Mouse (Mus musculus) right cerebral cortex, postnatal 10 days (tissue): ENCODE results near the gene Sema3f.

Experiments
- DNase-seq, 2 experiments: peaks; one replicate each; pipeline ENCODE4 v3.0.0; 2021; ENCODE audit warnings: low spot score in 2 of 2

Sema3f gene

DNA sequence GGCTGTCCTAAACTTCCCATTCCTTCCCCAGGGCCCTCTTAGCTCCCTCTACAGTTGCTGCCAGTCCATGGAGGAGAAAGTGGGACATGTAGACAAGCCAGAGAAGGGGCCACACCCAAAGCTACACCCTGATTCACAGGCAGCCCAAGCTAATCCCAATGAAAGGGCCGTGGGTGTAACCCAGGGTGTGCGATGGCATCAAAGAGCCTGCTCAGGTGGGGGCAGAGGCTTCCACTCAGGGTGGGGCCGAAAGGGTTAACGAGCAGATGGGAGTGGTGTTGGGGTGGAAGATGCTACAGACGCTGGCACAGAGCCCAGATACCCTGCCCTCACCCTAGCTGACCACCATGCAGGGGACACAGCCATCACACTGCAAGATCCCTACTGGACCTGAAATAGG lies 17.5 kb downstream of the Sema3f start:
- no peak for DNase-seq

DNA sequence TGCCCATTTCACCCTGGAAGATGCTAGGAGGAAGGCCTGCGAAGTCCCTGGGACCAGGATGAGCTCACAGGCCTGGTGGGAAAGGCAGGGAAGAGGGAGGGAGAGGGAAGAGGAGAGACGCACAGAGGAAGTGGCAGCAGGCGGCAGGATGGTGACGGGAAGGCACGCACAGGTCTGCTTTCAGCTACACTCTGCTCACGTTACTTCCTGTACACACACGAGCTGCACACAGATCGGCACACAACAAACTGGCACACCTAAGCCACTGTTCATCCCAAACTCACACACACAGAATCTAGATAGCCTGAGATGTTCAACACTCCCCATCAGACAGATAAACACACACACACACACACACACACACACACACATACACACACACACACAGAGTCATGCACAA lies 19.9 kb downstream of the Sema3f start:
- DNase-seq, result no peak

DNA sequence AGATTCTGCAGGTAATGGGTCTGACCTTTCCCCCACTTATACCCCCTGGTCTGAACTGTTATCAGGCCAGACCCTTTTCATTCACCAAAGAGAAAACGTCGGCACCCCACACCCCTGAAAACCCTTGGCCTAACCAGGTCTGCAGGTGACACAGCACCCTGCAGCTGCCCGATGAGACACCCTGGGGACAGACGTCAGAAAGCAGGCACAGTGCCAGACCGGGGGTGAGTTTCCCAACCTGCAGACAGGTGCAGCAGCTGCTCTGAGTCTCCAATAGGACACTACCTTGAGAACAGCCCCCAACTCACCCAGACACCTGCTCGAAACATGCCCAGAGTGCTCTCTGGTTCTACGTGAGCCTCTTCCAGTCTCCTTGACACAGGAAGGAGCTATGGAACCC lies 21.3 kb downstream of the Sema3f start:
- DNase-seq, result no peak

DNA sequence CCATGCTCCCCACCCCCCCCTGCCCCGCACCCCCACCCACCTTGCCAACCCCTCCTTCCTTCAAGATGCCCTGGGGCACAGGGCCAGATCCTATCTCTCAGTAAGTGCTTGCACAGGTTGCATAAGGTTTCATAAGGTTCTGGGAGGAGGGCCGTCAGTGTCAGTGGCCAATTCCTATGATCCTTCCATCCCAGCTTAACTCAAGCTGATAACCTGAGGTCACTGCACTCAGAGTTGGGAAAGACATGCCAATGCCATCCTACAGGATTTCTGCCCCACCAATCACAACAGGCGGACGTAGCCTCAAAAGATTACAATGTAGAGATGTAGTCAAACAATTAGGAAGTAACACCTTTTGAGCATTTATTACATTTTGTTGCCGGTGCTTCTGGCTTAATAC lies 21.9 kb downstream of the Sema3f start:
- DNase-seq, result no peak

DNA sequence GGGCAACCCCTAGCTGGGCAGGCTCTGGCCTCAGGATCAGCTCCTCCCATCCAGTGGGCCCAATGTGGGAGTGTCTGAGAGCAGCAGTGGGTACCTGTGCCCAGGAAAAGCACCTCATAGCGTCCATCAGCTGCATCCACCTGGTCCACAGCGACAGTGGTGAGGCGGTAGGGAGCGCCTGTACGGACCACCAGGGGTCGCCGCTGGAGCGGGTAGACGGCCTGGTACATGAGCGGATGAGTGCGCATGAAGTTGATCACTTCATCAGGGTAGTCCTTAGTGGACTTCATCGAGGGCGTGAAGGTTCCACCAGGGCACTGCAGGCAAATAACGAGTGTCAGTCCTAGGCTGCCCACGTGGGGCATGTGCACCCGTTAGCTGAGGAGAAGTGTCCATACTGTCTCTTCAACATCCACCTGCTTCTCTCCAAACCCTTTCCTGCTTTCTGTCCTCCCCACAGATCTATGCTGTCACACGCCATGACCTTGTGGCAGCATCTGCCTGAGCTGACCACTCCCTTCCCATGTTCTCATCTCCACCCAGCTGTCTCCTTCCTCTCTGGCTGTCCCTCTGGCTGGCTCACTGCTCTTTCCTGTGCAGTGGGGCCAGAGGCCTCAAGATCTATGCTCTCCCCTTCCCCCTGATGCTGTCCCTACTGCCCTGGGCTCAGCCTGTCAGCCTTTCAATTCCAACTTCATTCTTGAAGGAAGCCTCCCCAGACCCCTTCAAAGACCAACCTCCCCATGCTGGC lies 24.9 kb downstream of the Sema3f start:
- DNase-seq, result peak; percentile 73 to 76

DNA sequence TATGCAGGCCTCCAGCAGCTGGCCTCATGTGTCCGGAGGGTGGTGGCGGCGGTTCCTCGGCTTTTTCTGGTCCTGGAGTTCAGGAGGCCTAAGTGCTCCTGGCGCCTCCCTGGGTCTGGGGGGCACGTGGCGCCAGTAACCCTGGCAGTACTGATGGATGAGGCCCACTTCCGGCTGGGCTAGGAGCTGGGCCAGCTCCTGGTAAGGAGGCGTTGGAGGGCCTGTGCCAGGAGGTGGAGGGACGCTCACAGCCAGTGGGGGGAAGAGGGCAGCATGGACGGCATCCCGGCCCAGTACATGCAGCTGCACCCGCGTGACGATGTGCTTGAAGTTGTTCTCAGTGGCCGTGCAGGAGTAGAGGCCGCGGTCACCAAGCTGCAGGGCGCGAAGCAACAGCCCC lies 27.9 kb downstream of the Sema3f start:
- DNase-seq, result no peak

DNA sequence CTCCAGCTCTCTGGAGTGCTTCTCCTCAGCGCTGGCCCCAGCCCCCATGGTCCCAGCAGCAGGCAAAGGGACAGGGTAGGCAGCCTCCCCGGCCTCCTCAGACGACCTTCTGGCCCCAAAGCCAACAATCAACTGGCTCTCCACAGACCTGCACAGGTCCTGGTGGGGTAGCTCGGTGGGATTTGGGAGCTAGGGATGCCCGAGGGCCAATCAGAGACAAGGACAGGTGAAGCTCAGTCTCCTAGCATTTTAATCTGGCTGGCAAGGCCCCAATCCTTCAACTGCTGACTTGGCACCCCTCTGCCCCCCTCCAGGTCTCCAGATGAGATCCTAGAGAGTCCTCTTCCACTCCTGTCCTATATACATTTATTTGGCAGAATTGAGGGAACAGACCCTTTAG lies 30.8 kb downstream of the Sema3f start, which contains the start of gene Gnat1:
TSS of gene Gnat1 (minus strand) at position 212 of the 400 bp plus-strand sequence.
- DNase-seq, result no peak

DNA sequence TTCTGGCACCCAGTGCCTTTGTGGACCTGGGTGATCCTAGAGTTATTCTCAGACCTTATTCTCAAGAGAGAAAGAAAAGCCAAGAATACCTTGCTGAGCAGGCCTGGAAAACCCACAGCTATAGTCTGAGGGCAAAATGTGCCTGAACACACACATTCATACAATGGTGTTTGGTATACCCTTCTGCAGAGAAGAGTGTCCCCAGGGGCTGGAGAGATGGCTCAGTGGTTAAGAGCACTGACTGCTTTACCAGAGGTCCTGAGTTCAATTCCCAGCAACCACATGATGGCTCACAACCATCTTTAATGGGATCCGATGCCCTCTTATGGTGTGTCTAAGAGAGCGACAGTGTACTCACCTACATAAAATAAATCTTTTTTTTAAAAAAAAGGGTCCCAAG lies 31.4 kb downstream of the Sema3f start:
- DNase-seq, result no peak

DNA sequence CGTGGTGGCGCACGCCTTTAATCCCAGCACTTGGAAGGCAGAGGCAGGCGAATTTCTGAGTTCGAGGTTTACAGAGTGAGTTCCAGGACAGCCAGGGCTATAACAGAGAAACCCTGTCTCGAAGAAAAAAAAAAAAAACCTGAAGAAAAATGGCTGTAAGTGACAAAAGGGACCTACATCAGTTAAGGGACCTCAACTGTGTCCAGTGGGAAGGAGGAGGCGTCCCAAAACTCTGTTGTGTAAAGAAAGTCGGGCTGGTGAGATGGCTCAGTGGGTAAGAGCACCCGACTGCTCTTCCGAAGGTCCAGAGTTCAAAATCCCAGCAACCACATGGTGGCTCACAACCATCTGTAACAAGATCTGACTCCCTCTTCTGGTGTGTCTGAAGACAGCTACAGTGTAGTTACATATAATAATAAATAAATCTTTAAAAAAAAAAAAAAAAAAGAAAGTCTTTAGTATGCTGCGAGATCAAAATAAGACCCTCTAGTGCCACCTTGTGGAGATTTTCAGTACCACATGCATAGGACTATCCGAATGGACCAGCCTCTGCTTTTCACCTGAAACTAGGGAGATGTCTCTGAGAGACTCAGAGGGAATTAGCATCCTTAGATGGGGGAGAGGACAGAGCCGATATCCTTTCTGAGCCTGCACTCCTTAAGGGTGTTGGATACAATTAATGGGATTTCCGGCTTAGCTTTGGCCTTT lies 32.3 kb downstream of the Sema3f start:
- peak; percentile 81 to 84 for DNase-seq

DNA sequence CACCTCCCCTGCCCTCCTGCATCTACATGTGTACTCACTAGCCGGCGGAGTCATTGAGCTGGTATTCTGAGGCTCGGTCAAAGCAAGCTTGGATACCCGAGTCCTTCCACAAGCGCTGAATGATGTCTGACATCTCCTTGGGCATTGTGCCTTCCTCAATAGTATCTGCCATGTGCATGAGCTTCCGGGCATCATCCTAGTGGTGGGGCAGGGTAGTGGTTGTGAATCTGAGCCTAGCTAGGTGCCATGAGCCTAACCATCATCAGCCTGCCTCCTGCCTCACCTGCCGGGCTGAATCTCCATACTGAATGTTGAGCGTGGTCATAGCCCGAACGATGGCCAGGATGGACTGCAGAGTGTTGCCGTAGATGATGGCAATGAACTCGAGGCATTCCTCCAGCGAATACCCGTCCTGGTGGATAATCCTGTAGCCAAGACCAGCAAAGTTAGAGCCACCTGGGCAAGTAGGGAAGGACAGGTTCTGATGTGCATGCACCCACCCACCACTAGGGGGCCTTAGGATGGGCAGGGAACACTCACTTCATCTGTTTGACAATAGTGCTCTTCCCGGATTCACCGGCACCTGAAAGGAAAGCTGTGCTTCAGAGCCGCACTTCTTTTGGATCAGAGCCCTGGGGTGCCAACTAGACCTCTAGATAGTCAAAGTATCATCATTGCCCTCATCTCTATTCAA lies 33.0 kb downstream of the Sema3f start:
- no peak for DNase-seq

DNA sequence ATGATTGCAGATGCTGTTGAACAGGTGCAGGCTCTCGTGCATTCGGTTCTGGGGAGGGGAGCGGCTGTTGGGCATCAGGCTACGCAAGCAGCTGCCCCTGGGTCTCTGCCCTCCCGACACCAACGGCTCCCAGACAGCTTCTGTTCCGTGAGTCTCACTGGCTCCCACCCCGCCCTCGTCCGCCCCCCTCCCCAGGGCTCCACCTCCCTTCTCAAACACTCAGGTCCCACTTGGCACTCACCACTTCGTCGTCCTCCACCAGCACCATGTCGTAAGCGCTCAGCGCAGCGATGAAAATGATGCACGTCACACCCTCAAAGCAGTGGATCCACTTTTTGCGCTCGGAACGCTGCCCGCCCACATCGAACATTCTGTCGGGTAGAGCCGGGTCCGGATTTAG lies 34.0 kb downstream of the Sema3f start:
- DNase-seq, result peak in 1 of 2 experiments; percentile 55

DNA sequence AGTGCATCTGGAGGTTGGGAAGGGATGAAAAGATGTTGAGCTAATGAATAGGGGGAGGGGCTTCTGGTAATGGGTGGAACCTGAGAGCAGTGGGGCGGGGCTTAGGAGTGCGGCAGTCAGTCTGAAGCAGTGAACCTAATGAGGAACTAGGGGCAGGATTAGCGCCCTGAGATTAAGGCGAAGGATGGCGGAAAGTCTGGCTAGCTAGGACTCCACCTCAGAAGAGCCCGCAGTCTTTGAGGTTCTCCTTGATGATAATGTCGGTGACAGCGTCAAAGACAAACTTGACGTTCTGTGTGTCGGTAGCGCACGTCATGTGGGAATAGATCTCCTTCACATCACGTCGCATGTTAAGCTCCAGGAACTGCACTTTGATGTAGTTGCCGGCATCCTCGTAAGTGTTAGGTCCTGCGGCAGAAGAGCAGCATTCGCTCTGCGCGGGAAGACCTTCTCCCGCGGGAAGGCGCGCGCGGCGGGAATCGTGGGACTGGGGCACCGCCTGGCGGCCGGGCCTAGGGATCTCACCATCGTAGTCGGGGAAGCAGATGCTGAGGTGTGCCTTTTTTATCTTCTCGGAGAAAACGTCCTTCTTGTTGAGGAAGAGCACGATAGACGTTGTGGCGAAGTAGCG lies 34.5 kb downstream of the Sema3f start:
- peak; percentile 70 to 85 for DNase-seq

DNA sequence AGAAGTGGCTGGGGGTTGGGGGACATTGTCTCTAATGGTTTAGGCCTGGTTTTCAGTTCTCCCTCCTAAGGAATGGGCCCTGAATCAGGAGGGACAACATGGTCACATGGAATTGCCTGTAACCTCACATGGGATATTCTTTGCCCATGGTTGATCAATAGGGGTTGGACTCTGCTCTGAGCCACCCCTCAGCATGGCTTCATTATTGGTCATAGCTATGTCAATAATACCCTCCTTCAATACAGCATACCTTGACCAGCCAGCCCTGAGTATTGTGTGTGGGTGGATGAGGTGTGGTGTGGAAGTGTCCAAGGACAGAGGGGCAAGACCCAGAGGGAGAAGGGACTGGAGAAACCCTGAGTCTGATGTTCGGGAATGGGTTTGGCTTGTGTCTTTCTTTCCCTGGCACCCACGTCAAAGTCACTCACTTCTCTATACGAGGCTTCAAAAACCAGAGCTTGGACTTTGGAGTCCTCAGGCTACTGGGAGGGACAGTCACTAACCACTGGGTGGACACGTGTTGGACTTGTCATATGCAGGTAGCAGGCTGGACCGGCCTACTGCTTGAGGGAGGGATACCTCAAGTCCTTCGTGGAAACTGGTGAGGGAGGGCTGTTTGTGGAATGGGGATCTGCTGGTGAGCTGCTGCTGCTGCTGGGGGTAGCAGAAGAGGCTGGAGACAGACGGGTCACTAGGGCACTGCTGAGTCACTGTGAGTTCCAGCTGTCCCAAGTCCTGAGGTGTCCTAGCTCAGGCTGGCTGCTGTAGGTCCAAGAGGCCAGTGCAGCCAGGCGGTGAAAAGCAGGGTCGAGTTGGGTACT lies 35.5 kb downstream of the Sema3f start:
- no peak for DNase-seq

DNA sequence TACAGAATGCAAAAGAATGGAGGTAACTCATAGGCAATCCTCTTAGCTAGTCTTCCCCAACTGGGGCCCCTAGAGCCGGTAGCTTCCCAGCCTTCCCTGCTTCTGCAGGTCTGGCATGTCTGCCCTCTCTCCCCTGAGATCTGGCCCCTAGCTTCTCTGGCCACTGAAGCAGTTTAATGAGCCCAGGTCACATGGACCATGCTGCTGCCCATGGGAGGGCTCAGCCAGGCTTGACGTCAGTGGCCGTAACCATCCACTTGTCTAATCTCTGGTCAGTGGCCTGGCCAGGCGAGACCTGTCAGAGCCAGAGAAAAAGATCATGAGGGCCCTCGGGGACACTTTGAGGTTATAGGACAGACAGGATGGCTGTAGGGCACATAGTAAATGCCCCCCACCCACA lies 40.0 kb downstream of the Sema3f start:
- no peak for DNase-seq

DNA sequence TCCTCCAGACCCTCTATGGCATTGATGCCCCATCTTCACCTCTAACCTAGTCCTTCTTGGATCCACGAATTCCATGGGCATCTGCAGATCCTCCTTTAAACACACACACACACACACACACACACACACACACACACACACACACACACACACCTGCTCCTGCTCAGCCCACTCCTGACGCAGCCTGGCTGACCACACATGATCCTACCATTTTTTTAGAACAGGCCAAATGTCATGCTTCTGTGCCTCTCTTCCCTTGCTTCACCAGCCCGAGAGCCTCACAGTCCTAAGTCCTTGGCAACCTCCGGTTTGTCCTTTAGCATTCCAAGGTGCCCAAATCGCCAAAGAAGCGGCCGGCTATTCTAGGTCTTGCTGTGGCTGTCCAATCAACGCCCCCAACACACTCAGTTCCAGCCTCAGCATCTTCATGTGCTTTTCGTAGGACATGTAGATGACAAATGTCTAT lies 40.8 kb downstream of the Sema3f start, which contains the start of gene Slc38a3:
TSS of gene Slc38a3 (minus strand) at position 51 of the 466 bp plus-strand sequence.
- no peak for DNase-seq

DNA sequence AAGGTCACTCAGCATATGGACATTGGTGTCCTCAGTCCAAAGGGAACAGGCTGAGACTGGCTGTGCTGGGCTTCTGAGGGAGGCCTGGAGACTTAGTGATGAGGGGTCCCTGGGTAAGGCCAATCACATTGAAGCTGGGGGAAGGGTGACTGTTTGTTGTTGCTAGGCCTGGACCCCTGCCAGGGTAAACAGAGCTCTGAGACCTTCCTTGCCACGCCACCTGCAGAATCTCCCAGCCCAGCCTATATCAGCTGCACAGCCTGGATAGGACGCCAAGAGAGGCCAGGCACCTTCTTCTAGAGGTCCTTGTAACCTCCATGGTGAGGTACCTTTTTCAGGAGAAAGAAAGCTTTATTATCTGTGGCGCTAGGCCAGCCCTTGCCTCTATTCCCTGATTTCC lies 41.4 kb downstream of the Sema3f start:
- no peak for DNase-seq

DNA sequence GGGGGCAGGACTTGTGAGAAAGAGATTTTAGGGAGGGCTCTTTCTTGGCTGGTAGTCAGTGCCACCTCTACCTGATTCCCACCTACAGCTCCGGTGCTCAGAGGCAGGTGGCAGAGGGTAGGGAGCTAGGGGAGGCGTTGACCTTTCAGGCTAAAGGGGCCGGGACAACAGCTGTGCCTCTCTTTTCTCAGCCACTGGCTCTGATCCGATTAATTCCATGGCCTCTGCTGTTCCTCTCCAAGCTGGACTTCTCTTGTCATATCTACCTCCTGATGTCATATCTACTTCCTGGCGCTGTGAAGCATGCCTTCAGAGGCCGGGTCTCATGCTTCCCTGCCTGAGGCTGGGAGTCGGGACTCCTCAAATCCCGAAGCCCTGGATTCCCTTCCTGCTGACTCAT lies 42.3 kb downstream of the Sema3f start:
- no peak for DNase-seq

DNA sequence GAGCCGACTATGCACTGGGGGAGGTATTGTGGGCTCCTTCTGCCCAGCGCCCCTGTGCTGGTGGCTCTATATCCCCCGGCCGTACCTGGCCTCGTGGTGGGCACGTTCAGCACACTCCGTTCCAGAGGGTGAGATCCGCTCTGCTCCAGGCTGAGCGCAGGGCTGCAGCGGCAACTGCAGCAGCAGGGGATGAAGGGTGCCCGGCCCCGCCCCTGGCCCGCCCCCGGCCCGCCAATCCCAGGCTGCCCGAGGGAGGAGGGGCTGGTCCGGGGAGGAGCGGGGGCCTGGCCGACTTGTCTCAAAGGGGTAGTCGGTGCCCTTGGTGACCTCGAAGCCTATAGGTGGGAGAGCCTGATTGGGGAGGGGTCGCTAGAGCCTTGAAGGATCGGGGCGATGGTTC lies 43.1 kb downstream of the Sema3f start:
- DNase-seq, result peak; percentile 62 to 66

DNA sequence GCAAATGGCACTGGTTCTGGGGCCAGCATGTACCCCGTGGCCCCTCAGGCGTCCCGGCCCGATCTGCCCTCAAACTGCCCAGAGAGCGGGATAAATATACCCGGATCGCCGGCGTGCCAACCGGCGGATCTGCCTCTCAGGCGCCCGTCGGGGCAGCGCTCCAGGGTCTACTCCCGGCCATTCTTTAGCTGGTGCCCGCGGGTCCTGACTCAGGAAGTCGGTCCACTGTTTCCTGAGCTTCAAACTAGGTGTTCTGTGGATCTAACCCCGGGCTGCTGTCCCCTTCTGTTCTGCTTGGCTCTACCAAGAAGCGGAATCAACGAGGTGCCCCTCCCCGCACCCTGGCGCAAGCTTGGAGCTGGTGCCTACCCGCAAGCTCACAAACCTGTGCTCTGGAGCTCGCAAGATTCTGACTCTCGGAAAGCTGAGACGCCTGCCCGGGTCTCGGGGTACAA lies 43.5 kb downstream of the Sema3f start:
- DNase-seq, result no peak

DNA sequence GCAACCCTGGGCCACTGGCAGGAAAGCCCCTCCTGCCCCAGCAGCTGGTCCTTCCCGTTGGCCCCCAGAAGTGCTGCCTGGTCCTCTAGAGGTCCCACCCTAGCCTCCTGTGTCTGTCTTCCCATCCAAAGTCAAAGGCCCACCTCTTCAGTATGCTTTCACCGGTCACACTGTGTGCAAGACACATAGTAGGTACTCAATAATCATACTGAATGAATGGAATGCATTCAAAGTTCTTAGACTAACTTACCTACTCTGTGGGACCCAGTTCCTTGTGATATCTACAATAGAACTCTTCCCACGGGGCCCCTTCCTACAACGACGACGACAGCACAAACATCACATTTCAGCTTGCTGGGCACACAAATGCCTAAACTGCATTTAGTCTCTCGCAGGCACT lies 45.0 kb downstream of the Sema3f start:
- DNase-seq, result no peak

DNA sequence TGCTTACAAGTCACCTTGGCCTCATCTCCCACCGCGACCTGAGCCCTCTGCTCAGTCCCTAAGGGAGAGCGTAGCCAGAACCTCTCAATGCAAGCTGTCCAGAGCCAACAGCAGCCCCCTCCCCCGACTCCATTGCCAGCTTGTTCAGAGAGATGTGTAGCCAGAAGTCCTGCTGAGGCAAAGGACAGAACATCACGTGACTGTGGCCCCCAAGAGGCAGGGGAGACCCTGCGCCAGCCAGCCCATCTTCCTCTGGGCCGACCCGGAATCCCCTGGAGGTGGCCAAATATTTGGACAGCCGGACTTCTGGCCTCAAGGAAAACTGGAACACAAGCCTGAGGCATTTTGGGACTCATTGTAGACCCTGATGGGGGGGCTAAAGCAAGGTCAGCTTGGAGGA lies 46.8 kb downstream of the Sema3f start:
- no peak for DNase-seq
